Mouse (Mus musculus) neutrophil, adult 5-6 weeks (primary cell): ENCODE measurements around the gene Rtl1. TPM values are rescaled to one million over a fixed set of nuclear protein-coding genes. Genes with fewer than 3 reads are reported as not detected.

Source experiments
- ATAC-seq: fragments of 151-379, 151-347 bp; 2 replicates; pipeline ENCODE4 v1.8.0; 2017; ENCODE audit warnings: mild to moderate bottlenecking, moderate TSS enrichment; ENCODE audit not compliant: insufficient number of reproducible peaks, poor library complexity, low FRiP score, severe bottlenecking; ENCODE audit errors: extremely low read depth
- total RNA-seq: library from RNA; stranded (forward); fragments of 200-1000 nt; gene quantifications from 2 replicates; pipeline ENCODE4 v1.2.3, GENCODE M21; 2017

Rtl1 gene
- total RNA-seq, result not detected in 2 replicates

- no peak for ATAC-seq
Measured at GRCm38 (mm10) chr12:109600230-109600629, at the start of gene Rtl1. Rtl1 (minus strand) TSS chr12:109600330.

DNA sequence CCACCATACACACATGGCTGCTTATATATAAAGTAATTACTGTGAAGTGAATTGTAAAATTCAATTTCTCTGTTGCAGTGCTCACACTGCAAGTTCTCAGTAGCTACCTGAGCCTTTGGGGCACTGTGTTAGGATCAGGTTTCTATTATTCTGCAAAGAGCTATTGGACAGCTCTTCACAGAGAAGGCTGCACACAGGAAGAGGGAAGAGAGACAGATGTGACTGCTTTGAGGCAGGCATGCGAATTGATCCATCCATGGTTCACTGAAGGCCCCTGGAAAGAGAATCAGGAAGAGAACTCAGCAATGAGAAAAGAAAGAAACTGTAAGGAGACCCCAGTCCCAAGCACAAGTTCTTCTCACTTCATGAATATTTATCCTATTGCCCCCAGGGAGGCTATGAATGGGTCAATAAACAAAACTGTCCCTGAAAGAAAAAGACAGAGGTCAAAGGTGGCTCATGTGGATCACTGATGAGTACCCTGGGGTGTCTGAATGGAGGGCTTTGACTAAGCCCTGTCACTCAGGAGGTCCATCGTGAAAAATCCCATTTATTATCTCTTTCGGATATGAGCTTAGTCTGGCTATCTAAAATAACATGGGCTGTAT lies 40.5 kb upstream of the Rtl1 start:
- no peak for ATAC-seq

- ATAC-seq, result no peak
Measured at GRCm38 (mm10) chr12:109632035-109632434, 31.9 kb upstream of the Rtl1 start.

- no peak for ATAC-seq
Measured at GRCm38 (mm10) chr12:109628887-109629286, 28.8 kb upstream of the Rtl1 start.

DNA sequence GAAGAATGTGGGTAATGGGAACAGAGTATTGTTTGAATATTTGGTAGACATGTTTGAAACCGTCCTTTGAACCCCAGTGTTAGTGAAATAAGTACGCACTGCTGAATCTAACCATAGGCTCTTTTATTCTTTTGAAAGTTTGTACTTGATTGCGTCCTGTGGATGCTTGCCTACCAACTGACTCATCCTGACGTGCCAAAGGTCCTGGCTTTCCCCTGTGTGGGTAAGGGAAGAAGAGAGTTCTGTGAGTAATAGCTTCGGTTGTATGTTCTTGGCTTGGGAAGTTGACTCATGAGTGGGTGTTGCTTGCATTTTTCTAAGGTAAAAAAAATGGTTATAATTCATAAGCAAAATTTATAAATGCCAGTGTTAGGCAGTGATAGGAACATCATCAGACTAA lies 26.8 kb upstream of the Rtl1 start:
- ATAC-seq, result no peak

DNA sequence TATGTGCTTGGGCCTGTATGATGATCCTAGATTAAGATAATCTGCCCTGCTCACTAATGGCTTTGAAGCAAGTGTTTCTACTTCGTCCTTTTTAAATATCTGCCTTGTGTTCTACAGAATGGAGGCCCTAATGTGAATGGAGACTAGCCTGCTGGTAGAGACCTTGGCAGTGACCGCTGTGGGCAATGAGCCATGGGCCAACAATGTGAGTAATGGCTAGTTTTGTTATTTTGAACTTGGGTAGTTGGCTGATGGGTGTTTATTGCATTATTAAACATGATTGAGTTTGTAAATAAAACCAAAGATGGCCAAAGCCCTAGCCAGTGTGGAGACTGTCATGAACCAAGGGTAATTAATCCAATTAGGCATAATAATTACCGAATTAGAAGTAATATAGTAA lies 20.1 kb upstream of the Rtl1 start:
- ATAC-seq, result no peak

GRCm38 (mm10) chr12:109617993-109618392 lies 17.9 kb upstream of the Rtl1 start:
- no peak for ATAC-seq

- no peak for ATAC-seq
Measured at GRCm38 (mm10) chr12:109617126-109617525, 17.0 kb upstream of the Rtl1 start.

DNA sequence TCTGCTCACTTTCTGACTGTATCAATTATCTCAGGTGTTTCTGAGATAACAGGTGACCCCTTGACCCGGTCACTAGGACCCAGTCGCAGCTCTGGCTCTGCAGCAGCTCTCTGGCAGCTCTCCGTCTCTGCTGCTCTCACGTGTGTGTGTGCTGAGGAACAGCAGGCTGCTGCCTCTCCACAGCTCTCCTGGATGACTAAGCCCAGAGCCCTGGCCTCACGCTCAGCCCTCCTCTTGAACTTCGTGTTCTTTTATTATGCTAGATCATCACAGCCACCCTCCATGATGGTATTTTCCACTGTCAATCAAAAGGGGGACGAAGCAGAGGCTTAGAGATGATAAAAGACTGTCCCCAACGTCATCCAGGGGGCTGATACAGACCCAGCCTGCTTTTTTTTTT lies 15.2 kb upstream of the Rtl1 start:
- no peak for ATAC-seq

- ATAC-seq, result no peak
Measured at GRCm38 (mm10) chr12:109614416-109614815, 14.3 kb upstream of the Rtl1 start.

DNA sequence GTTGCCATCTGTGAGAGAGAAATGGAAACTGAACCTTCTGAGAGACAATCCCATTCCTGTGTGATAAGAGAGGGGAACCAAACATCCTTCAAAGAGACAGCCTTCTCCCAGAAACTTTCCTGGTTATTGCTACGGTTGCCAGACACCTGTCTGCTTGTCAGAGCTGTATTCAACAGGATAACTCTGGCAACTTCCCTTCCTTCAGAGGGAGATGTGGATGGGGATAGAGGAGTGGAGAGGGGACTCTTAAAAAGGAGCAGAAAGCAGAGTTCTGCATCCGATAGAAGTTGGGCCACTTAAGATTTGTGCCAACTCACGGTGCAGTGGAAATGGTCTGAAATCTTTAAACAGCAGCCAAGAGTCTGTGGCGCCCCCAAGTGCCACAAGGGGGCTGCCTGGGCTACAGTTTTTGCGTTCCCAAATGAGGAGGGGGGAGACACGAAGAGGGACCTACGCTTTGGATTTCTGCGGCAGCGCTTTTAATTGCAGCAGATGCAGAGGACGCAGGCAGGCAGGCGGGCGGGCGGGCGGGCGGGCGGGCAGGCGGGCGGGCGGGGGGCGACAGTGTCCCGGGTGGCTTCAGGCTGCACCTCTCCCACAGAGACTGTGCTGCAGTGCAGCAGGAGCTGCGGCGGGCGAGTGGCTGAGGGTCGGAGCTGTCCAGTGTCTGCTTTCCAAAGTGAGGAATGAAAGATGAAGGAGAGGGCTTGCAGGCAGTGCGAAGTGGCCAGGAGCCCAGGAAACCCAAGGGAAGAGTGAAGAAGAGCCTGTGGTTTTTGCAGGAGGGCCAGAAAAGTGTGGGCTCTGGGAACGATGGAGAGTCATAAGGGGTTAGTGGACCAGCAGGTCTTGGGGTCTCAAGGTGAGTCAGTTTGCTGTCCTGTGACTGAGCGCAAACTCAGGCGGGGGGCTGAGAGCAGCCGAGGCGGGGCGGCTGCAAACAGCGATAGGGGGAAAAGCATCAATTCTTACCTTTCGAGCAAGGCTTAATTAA lies 12.6 kb upstream of the Rtl1 start:
- ATAC-seq, result no peak

- peak; percentile 26; the same call in 1 of the 2 replicates for ATAC-seq
Measured at GRCm38 (mm10) chr12:109608576-109609440, 8.7 kb upstream of the Rtl1 start.

DNA sequence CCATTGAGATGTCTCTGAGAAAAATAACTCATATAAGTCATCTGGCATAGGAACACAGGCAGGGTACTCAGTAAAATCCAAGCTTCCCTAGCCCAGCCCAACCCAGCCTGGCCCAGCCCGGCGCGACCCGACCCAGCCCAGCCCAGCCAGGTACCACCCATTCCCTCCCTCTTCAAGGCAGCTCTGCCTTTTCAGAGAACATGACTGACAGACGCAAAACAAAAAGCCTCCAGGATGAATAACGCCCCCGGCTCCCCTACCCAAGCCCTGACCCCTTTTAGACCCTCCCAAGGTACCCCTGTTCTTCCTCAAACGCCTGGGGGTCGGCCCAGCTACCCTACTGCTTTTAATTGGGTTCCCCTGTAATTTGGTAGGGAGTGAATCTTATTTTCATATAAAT lies 7.8 kb upstream of the Rtl1 start:
- ATAC-seq, result no peak

- no peak for ATAC-seq
Measured at GRCm38 (mm10) chr12:109607191-109607590, 7.1 kb upstream of the Rtl1 start.

- ATAC-seq, result no peak
Measured at GRCm38 (mm10) chr12:109604982-109605721, 5.0 kb upstream of the Rtl1 start.

- ATAC-seq, result no peak
Measured at GRCm38 (mm10) chr12:109598551-109599250, 1.4 kb downstream of the Rtl1 start.

DNA sequence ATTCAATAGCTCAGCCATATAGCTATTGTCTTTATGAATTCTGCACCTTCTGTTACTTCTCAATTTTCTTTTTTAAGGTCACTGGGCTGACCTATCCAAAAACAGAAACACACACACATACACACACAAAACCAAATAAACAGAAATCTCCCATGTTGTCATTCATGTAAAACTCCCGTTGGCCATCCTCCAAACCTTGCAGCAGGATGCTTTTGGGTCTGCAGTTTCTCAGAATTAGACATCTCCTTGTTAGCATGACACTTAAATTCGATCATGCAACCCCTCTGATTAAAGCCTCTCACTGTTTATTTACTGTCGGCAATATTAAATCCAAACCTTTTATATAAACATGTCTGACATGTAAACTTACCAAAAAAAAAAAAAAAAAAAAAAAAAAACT lies 3.4 kb downstream of the Rtl1 start:
- ATAC-seq, result no peak

GRCm38 (mm10) chr12:109596232-109596631 lies 3.9 kb downstream of the Rtl1 start:
- ATAC-seq, result no peak
